Mouse (Mus musculus): ENCODE measurements around the gene Napb.

GRCm38 (mm10) chr2:148751893-148752813, 19.9 kb upstream of the Napb start:
- TF ChIP-seq CTCF (IDR thresholded peaks at IDR 0.05; ENCODE audit: control insufficient read depth, insufficient read depth, insufficient read length) (no peak), USF1 (IDR thresholded peaks at IDR 0.05; ENCODE audit: low read depth) (no peak), MAX (IDR thresholded peaks at IDR 0.05) (no peak), MYOD1 (IDR thresholded peaks at IDR 0.05; ENCODE audit: control insufficient read depth, insufficient read length, low read depth) (no peak)
